Mouse (Mus musculus) testis, postnatal 14 days (tissue): ENCODE results near the gene Cnot4.

Experiments used
- DNase-seq: peaks from one replicate; pipeline ENCODE4 v3.0.0; 2021; ENCODE audit warnings: low spot score

Cnot4 gene

DNA sequence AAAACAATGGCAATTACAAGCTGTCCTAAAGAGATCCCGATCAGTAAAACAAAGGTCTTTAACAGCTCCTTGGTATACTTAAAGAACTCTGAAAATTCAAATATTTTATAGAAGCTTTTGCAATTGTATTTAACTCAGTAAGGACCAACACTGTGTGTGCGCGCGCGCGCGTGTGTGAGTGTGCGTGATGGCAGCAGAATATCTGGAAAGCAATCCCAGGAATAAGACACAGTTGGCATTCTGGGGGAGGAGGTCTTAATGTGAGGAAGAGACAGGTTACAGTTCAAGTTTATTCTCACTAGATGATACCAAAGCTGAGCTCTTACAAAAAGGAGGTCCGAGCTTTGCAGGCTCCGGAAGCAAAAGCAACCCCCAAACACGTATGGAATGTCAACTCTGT lies 100.2 kb downstream of the Cnot4 start:
- DNase-seq = no peak

GRCm38 (mm10) chr6:35032704-35033103 lies 100.8 kb downstream of the Cnot4 start:
- no peak for DNase-seq

DNA sequence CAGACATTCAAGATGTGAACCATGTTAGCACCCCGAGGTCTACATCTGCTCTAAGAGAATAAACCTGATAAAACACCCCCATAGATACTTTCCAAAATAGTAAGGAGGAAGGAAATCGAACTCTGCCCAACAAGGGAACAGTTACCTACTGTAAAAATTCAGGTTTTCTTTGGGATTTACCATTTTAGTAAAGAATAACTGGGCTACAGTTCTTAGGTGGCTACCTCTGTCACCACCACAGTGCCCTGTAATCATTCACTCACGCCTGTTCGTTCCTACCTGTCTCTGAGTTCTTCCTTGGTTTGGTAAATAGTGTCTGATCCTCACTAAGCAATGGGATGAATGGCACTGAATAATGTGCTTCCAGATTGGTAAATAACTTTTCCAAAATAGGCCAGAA lies 102.7 kb downstream of the Cnot4 start:
- no peak for DNase-seq

DNA sequence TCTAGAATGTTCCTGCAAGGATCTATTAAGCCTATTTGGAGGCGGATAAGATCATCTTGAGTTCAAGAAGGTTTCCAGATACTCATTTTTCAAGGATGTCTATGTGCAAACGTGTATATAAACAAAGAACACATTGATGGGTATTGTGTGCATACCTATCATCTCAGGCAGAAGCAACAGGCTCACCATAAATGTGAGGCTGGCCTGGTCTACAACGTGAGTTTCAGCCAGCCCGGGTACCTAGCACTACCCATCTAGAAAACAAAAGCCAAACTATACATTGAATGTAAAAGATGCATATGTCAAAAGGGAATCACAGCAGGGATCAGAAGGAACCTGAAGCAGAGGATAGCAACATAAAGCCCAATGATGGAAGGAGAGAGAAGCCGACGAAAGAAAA lies 103.3 kb downstream of the Cnot4 start:
- DNase-seq = no peak

DNA sequence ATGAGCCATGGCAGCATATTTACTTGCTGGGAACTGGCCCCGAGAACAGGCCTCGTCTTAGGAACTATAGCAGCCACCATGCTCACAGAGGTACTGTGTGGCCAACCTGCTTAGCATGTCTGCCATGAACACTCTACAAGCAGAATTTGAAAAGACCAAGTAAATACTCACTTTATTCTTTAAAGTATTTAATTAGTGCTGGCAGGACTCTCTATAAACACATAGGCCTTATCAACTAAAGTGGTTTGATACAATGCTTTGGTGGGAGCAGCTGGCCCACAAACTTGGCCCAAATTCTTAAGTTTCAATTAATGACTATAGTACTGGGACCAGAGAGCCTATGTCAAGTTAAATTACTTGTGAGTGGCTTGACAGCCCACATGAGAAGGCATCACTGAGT lies 105.5 kb downstream of the Cnot4 start:
- DNase-seq = no peak

DNA sequence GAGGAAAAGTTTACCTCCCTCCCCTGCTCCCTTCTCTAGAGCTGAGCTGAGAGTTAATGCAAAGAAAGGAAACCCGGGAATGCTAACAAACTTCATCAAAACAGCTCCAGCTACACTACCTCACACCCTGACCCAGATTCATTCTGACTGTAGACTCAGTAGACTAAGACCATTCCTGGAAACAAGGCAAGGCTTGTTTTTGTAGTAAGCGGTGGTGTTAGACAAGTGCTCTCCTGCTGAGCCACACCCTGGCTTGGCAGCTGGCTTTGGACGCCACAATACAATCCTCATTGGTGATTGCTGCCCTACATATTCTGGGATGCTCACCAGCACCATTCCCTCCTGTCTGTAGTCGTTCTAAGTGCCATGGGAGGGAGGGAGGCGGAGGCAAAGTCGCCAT lies 106.3 kb downstream of the Cnot4 start:
- no peak for DNase-seq

DNA sequence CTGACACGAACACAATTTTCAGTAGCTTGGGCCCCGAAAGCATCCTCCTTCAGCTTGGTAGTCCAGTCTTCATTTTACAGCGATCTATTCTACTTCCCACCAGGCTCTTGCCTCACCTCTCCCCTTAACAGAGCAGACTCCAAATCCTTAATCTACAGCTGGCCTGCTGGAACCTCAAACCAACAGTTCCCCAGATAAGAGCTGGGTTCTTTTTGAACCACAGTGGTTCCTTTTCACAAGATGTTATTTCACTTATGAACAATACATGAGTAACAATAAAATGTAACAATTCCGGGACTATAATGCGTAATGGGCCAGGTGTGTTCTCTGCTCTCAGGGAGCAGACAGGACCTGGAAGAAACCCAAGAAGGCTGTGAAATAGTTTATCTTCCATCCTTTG lies 116.9 kb downstream of the Cnot4 start:
- no peak for DNase-seq

- DNase-seq = no peak
Measured at GRCm38 (mm10) chr6:35011953-35012352, 121.6 kb downstream of the Cnot4 start.

DNA sequence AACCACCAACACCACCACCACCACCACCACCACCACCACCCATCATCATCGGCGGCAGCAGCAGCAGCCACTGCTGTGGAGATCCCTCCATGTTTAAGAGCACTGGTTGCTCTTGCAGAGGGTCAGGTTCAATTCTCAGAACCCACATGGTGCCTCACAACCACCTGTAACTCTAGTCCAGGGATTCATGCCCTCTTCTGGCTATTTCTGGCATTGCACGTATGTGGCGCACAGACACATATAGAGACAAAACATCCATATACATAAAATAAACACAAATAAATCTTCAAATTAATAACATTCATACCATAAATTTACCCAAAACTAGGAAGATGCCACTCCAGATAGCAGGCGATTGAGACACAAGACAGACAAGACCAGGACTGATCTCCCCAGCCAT lies 122.8 kb downstream of the Cnot4 start:
- DNase-seq = no peak

- DNase-seq = no peak
Measured at GRCm38 (mm10) chr6:35002261-35002669, 131.3 kb downstream of the Cnot4 start.

GRCm38 (mm10) chr6:34999101-34999500 lies 134.4 kb downstream of the Cnot4 start:
- DNase-seq = no peak

- DNase-seq = no peak
Measured at GRCm38 (mm10) chr6:34996496-34996895, 137.0 kb downstream of the Cnot4 start.

- peak; percentile 71 for DNase-seq
Measured at GRCm38 (mm10) chr6:34995265-34995681, 138.3 kb downstream of the Cnot4 start.

DNA sequence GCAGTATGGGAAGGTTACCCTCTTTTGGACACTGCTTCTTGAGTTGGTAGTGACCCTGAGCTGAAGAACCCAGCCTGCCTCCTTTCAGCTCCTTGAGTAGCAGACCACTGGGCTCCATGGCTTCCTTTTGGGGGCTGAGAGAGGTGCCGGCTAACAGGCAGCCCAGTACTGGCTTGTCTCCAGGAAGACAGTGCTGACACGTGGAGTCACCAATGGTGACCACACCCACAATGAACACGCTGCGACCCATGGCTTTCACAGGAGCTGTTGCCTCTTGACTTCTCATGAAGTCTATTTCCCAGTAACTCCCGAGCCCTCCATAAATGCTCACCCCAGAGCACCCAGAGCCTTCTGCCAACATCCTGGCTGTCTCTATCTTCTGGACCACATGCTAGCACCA lies 138.8 kb downstream of the Cnot4 start:
- DNase-seq = no peak

GRCm38 (mm10) chr6:34989263-34989662 lies 144.3 kb downstream of the Cnot4 start:
- DNase-seq = no peak

DNA sequence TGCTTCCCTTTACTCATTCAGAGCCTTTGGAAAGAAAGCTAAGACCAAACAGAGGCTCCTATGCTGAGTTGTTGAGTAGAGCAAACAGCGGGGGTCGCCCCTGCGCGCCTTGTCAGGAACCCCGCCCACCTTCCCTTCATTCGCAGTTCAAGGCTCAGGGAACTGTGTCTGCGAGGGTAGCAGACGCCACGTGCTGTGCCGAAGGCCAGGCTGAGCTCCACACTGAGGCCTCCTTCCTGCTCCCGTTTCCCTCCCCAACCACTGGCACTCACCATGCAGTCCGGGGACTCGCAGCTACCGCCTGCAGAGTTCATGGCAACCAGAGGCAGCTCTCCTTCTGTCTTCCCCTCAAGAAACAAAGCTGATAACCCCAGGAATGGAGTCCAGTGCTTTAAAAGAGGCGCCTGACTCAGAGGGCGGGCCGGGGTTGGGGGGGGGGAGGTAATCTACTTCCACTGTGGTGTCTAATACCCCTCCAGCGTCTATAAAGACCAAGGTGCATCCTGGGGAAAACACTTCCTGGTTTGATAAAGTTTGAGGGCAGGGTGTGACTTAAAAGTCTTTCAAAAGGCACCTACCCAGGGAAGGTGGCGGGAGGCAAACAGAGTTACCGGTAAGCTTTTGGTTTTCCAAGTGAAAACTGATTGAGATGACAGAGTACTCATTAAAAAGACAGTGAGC lies 145.3 kb downstream of the Cnot4 start, which contains the start of gene Slc23a4:
TSS of gene Slc23a4 (minus strand) at position 324 of the 681 bp plus-strand sequence.
- DNase-seq = peak; percentile 46

GRCm38 (mm10) chr6:34987085-34987645 lies 146.4 kb downstream of the Cnot4 start:
- DNase-seq = no peak

- no peak for DNase-seq
Measured at GRCm38 (mm10) chr6:34980661-34981060, 152.9 kb downstream of the Cnot4 start.

- DNase-seq = no peak
Measured at GRCm38 (mm10) chr6:34979291-34979690, 154.2 kb downstream of the Cnot4 start.
